Mouse (Mus musculus) forebrain, embryonic 11.5 days (tissue): ENCODE measurements around the gene Per1. TPM values are rescaled to one million over a fixed set of nuclear protein-coding genes. Genes with fewer than 3 reads are reported as not detected.

Source experiments
- ATAC-seq: fragments of 200-750 bp; cut with Nextera tagmentation; replicated peaks from 2 replicates; pipeline ENCODE4 v1.8.0; 2017; ENCODE audit warnings: moderate TSS enrichment; ENCODE audit not compliant: low FRiP score
- DNase-seq: peaks from one replicate; pipeline ENCODE4 v3.0.0-alpha.2; 2017; ENCODE audit warnings: low spot score
- H3K27ac ChIP-seq: fragments of 300-500 bp; sonication (generic); 2 replicates; pipeline ENCODE4 v1.5.1; 2014; ENCODE audit warnings: low read depth, low read length
- H3K27me3 ChIP-seq: fragments of 300-500 bp; sonication (generic); 2 replicates; pipeline ENCODE4 v1.6.1; 2014; ENCODE audit warnings: mild to moderate bottlenecking, low read length, mixed read lengths; ENCODE audit not compliant: control insufficient read depth, insufficient read depth
- H3K36me3 ChIP-seq: fragments of 300-500 bp; sonication (generic); 2 replicates; pipeline ENCODE4 v1.6.1; 2014; ENCODE audit warnings: mild to moderate bottlenecking, low read length, moderate library complexity, mixed read lengths; ENCODE audit not compliant: control insufficient read depth, insufficient read depth
- H3K4me1 ChIP-seq: fragments of 300-500 bp; sonication (generic); replicated peaks from 2 replicates; pipeline ENCODE4 v1.6.1; 2014; ENCODE audit warnings: low read length, mixed read lengths; ENCODE audit not compliant: control insufficient read depth, insufficient read depth
- H3K4me2 ChIP-seq: fragments of 300-500 bp; sonication (generic); 2 replicates; pipeline ENCODE4 v1.6.1; 2014; ENCODE audit warnings: low read depth, mild to moderate bottlenecking, low read length, moderate library complexity, mixed read lengths; ENCODE audit not compliant: severe bottlenecking
- H3K4me3 ChIP-seq: fragments of 300-500 bp; sonication (generic); 2 replicates; pipeline ENCODE4 v1.5.1; 2014; ENCODE audit warnings: low read depth, low read length
- H3K9ac ChIP-seq: fragments of 300-500 bp; sonication (generic); 2 replicates; pipeline ENCODE4 v1.6.1; 2014; ENCODE audit warnings: low read length
- H3K9me3 ChIP-seq: fragments of 300-500 bp; sonication (generic); 2 replicates; pipeline ENCODE4 v1.6.1; 2016; ENCODE audit warnings: low read length, mixed read lengths; ENCODE audit not compliant: control insufficient read depth
- WGBS: fragments of 180-500 bp; shearing (Covaris S2); extraction: QIAGEN DNeasy Blood & Tissue Kit; methylation state at CpG from one replicate; pipeline ENCODE4 v1.1.7; 2014; 5-methylcytosine and 5-hydroxymethylcytosine counted together
- polyA plus RNA-seq: library from polyadenylated mRNA; unstranded; fragments of >200 nt; fragmentation: Nextera tagmentation; extraction: Ambion mirVana; gene quantifications from 2 replicates; pipeline ENCODE4 v1.2.1, GENCODE M21; 2014

Gene Per1
- polyA plus RNA-seq, 1 experiment from 2014 or later, result 8.2 TPM

- Histone ChIP-seq H3K9me3 (no peaks in the 10 kb centered on the region), H3K27ac (no peak overlapping the region), H3K9ac (no peak overlapping the region), H3K4me1 (no peaks in the 10 kb centered on the region), H3K27me3 (no peaks in the 10 kb centered on the region), H3K4me2 (no peak overlapping the region), H3K36me3 (peaks cover 3% of the 10 kb centered on the region; the same call in 1 of the 2 replicates), H3K4me3 (no peak overlapping the region)
- WGBS, result 79% methylated on average over 13 of the region's 13 CpGs
- DNase-seq (no peak), ATAC-seq (no peak)
Measured at GRCm38 (mm10) chr11:69109032-69109900, 14.2 kb downstream of the Per1 start.

DNA sequence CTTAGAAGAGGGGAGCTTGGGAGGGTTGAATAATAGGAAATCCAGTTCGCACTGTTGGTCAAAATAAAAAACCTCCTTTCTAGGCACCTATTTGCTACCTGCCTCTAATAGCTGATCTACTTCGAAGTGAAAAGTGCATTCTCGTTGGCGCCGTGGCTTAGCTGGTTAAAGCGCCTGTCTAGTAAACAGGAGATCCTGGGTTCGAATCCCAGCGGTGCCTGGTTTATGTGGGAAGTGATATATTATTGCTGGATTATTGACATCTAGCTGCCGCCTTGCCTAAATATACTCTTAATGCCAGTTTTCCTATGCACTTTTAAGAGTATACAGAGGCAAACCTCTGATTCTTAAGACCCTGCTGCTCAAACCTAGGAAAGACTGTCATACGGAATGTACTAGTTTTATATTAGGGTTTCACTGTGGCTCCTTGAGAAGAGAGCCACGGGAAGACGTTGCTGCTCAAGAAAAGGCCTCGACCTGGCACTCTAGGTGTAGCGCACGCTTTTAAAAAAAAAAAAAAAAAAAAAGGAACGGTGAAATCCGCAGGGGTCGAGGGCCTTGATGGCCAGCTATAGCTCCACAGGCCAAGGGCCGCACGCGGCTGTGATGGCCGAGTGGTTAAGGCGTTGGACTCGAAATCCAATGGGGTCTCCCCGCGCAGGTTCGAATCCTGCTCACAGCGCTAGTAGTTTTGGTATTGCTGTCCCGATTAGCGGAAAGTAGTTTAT lies 15.5 kb downstream of the Per1 start:
- H3K4me1 ChIP-seq, result no peaks in the 10 kb centered on the region
- no peak overlapping the region for H3K27ac ChIP-seq
- peak; percentile 71 for ATAC-seq
- WGBS, result under 1% methylated on average over 30 of the region's 30 CpGs
- DNase-seq, result peak; percentile 98
- no peaks in the 10 kb centered on the region; the same call in 1 of the 2 replicates for H3K27me3 ChIP-seq
- H3K4me2 ChIP-seq, result peak overlapping the region; percentile 40
- H3K9ac ChIP-seq, result peak overlapping the region; percentile 47
- no peaks in the 10 kb centered on the region for H3K9me3 ChIP-seq
- peaks cover 2% of the 10 kb centered on the region; the same call in 1 of the 2 replicates for H3K36me3 ChIP-seq
- peak overlapping the region; percentile 46 for H3K4me3 ChIP-seq

DNA sequence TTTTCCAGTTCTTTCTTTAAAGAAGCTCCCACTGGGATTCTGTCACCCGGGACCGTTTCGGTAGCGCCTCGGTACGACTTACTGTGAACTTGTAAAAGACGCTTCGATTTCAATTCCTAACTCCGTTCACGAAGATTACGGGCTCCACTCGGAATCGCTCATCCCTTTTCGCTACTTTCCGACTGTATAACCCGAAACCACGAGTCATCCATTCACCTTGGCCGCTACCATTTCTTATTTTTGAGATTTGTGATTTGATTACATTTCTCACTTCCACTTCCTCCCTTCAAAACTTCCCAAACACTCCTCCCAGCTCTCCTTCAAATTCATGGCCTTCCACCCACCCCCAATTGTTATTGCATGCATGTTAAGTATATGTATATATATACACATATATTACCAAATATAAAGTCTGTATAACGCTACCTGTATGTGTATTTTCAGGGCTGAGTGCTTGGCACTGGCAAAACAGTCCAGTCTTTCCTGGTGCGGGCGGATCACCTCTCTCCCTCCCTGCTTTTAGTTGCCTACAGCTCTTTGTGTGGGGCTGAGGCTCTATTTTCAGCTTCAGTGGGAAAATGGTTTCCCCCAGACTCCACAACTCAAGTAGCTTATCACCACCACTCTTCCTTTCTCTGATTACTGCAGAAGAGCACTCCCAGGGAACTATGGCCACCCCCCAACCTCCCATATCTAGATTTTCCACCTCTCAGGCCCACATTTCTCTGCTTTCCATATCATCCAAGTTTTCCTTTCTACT lies 16.2 kb downstream of the Per1 start:
- peak overlapping the region; percentile 40 for H3K4me2 ChIP-seq
- ATAC-seq, result no peak
- H3K9me3 ChIP-seq, result no peaks in the 10 kb centered on the region
- no peaks in the 10 kb centered on the region; the same call in 1 of the 2 replicates for H3K27me3 ChIP-seq
- peak overlapping the region; percentile 47 for H3K9ac ChIP-seq
- no peak for DNase-seq
- 3% methylated on average over 21 of the region's 21 CpGs for WGBS
- H3K27ac ChIP-seq, result no peak overlapping the region
- H3K4me3 ChIP-seq, result peak overlapping the region; percentile 46
- no peaks in the 10 kb centered on the region for H3K4me1 ChIP-seq
- H3K36me3 ChIP-seq, result peaks cover 2% of the 10 kb centered on the region; the same call in 1 of the 2 replicates

GRCm38 (mm10) chr11:69111865-69112264 lies 16.8 kb downstream of the Per1 start:
- H3K27ac ChIP-seq, result no peak overlapping the region
- WGBS, result 63% methylated on average over 4 of the region's 4 CpGs
- no peak for ATAC-seq
- no peak for DNase-seq
- peaks cover 2% of the 10 kb centered on the region; the same call in 1 of the 2 replicates for H3K36me3 ChIP-seq
- H3K9ac ChIP-seq, result no peak overlapping the region
- H3K27me3 ChIP-seq, result peaks cover 3% of the 10 kb centered on the region; the same call in 1 of the 2 replicates
- H3K4me2 ChIP-seq, result peak overlapping the region; percentile 40; the same call in 1 of the 2 replicates
- no peaks in the 10 kb centered on the region for H3K9me3 ChIP-seq
- H3K4me1 ChIP-seq, result no peaks in the 10 kb centered on the region; the same call in 1 of the 2 replicates
- H3K4me3 ChIP-seq, result no peak overlapping the region

DNA sequence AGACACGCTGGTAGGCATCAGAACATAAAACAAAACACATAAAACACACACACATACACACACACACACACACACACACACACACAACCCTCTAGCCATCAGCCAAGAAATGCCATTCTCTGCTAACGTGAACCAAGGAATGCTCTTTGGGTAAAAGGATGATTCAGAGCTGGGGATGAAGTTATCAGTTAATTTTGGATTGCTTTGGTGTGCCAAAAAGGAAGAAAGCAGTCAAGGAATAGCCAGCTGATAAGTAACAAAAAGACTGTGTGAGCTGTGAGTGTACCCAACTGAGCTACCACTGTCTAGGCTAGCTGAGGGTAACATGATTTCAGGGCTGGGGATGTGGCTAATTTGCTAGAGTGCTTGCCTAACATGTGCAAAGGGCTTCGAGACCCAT lies 19.0 kb downstream of the Per1 start:
- no peak overlapping the region for H3K9ac ChIP-seq
- H3K4me1 ChIP-seq, result peaks cover 6% of the 10 kb centered on the region; the same call in 1 of the 2 replicates
- H3K4me3 ChIP-seq, result no peak overlapping the region
- no peak overlapping the region for H3K27ac ChIP-seq
- H3K27me3 ChIP-seq, result peaks cover 4% of the 10 kb centered on the region; the same call in 1 of the 2 replicates
- H3K36me3 ChIP-seq, result no peaks in the 10 kb centered on the region
- H3K4me2 ChIP-seq, result no peak overlapping the region
- WGBS, result 80% methylated on average over 3 of the region's 3 CpGs
- DNase-seq (no peak), ATAC-seq (no peak)
- no peaks in the 10 kb centered on the region for H3K9me3 ChIP-seq

DNA sequence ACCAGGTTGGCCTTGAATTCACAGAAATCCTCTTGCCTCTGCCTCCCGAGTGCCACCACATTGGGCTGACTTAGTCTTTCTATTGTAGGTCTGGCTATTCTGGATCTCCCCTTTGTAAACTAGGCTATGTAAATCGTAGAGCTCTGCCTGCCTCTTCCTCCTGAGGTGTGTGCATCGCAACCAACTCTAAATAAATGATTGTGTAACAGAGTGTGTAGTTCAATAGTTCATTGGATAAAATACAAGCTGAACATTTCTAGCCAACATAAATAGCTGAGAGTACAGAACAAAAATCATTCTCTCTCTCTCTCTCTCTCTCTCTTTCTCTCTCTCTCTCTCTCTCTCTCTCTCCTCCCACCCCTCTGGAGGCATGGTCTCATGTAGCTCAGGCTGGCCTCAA lies 19.6 kb downstream of the Per1 start:
- H3K27ac ChIP-seq, result no peak overlapping the region
- 80% methylated on average over 3 of the region's 3 CpGs for WGBS
- H3K4me2 ChIP-seq, result no peak overlapping the region
- peaks cover 4% of the 10 kb centered on the region; the same call in 1 of the 2 replicates for H3K27me3 ChIP-seq
- peaks cover 10% of the 10 kb centered on the region for H3K4me1 ChIP-seq
- H3K36me3 ChIP-seq, result no peaks in the 10 kb centered on the region
- H3K9me3 ChIP-seq, result no peaks in the 10 kb centered on the region
- H3K4me3 ChIP-seq, result no peak overlapping the region
- H3K9ac ChIP-seq, result no peak overlapping the region
- ATAC-seq (no peak), DNase-seq (no peak)

GRCm38 (mm10) chr11:69116843-69117242 lies 21.8 kb downstream of the Per1 start:
- H3K4me1 ChIP-seq, result peaks cover 29% of the 10 kb centered on the region
- DNase-seq (no peak), ATAC-seq (no peak)
- WGBS, result 57% methylated on average over 5 of the region's 5 CpGs
- H3K36me3 ChIP-seq, result no peaks in the 10 kb centered on the region; the same call in 1 of the 2 replicates
- no peaks in the 10 kb centered on the region for H3K9me3 ChIP-seq
- no peak overlapping the region for H3K27ac ChIP-seq
- H3K4me3 ChIP-seq, result no peak overlapping the region
- H3K4me2 ChIP-seq, result peak overlapping the region; percentile 97; the same call in 1 of the 2 replicates
- H3K27me3 ChIP-seq, result peaks cover 13% of the 10 kb centered on the region
- H3K9ac ChIP-seq, result no peak overlapping the region
